Mouse (Mus musculus) lung, postnatal 36 days (tissue): Measurements from ENCODE around the gene Rin2.

Source experiments
- DNase-seq: peaks from one replicate; pipeline ENCODE4 v3.0.0; 2022; ENCODE audit warnings: mixed read lengths

Rin2 gene

DNA sequence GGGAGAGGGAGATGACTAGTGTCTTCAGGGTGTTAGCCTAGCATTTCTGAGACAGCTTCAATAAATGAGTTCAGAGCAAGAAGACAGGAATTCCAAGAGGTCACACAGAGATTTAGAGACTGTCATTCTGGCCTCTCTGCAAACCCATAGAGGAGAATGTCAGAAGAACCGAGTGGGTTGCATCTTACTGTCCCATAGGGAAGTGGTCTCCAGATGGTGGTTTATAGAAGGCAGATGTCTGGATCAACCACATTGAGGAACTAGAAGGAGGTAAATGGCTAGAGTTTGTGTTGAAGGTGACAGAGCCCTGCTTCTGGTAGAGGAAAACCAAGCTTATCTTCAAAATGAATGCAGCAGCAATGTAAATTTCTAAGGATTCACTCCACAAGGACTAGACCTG is 61.5 kb downstream of the Rin2 start:
- DNase-seq: peak; percentile 37

- no peak for DNase-seq
Observed at GRCm38 (mm10) chr2:145737196-145737595, 62.2 kb downstream of the Rin2 start.

DNA sequence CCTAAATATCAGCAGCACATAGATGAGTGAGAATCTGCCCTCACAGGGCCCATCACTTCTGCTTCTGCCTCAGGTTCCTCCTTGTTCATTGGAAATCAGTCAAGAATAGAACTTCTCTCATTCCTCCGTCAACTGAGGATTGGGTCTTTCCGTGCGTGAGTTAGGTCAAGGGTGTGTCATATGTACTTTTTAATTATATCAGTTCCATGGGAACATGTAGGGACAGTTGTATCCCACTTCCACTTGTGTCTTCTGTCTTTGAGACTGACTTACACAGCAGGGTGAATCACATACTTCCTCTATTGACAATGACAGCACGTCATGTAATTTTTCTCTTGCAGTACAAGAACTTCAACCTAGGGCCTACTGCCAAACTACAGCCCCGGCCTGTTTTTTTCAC is 65.7 kb downstream of the Rin2 start:
- peak; percentile 49 for DNase-seq

DNA sequence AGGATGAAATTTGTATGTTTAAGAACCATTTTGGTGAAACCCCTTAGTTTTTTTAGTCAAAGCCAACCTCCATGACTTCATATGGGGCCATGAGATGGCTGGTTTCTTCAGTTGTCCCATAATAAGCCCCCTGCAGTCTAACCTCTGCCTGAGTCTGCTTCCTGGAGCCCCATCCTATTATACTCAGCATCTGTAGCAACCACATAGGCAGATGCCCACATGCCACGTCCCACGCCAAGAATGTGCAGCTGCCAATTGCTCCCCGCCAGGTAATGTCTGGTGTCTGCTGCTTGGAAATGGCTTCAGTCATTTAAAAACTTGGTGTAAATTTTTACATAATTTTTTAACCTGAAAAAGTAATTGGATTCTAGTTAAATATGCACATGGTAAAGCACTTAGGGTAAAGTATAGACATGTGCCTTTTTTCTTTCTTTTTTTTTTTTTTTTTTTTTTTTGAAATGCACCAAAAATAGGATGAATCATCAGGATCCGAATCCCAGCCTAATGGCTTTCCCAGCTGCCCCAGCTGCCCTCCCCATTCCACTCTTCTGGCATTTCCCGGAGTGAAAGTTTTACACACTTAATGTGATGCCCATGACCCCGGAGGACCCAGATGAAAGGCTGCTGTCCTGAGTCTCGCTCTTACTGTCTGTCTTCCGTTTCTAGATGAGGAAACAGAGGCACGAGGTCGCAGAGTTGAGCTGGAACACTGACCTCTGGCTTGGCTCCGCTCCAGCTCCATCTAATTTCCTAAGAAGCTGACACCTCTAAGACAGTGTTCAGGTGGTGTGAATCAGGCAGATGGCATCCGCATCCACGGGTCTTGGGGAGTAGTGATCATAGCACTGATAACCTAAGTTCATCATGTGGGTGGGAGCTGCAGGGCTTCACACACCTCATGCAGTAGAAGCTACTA is 68.0 kb downstream of the Rin2 start:
- no peak for DNase-seq

DNA sequence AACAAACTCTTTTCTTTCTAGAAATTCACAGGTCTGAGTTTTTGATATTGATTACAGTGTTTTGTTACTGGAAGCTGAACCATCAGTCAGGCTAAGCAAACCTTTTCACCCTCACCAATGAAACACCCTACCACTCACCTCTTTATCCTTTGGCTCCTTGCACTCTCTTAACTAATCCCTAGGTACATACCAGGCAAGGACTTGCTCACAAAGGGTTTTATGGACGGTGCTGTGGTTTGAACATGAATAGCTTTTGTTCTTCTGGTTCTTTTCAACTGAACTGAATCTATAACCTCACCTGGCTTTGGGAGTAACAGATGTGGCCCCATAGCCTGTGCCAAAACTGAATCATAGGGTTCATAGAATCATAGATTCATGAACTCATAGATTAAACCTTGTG is 71.4 kb downstream of the Rin2 start:
- no peak for DNase-seq

DNA sequence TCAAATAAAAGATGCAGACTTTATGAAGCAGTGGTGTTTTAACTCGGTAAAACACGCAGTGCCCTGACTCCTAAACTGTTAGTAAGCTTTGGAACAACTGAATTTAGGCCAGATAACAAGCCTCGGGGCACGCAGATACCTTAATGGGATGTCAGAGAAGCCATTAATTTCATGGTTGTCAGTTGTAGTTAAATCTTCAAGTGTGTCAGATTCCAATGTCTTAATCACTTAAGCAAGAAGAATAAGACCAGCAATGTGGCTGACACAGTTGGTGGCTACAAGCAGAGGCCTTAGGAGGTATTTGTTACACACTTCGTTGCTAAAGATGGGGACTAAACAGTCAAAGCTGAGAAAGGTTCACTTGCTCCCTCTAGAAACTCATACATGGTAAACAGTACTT is 74.6 kb downstream of the Rin2 start:
- DNase-seq: no peak

- no peak for DNase-seq
Observed at GRCm38 (mm10) chr2:145752572-145752971, 77.6 kb downstream of the Rin2 start.

- DNase-seq: no peak
Observed at GRCm38 (mm10) chr2:145753973-145754372, 79.0 kb downstream of the Rin2 start.

- no peak for DNase-seq
Observed at GRCm38 (mm10) chr2:145755864-145756822, 81.1 kb downstream of the Rin2 start.

GRCm38 (mm10) chr2:145760121-145760520 is 85.1 kb downstream of the Rin2 start:
- DNase-seq: no peak

- no peak for DNase-seq
Observed at GRCm38 (mm10) chr2:145761436-145761835, 86.4 kb downstream of the Rin2 start.

DNA sequence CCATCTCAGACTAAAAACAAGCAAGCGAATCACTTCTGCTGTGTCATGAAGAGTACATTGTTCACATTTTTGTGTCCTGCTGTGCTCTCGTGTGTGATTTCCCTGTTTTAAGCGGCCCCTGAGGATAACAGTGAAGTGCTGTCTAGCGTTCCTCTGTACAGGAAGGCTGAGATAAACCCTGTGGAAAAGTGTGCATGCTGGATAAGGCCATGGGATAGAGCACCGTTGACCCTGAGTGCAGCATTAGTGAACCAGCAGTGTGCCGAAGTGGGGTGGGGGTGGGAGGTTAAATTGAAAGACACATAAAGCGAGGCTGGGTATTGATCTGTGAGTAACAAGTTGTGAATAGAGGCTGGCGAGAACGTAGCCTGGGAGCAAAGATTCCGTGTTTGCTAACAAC is 94.9 kb downstream of the Rin2 start:
- no peak for DNase-seq

DNA sequence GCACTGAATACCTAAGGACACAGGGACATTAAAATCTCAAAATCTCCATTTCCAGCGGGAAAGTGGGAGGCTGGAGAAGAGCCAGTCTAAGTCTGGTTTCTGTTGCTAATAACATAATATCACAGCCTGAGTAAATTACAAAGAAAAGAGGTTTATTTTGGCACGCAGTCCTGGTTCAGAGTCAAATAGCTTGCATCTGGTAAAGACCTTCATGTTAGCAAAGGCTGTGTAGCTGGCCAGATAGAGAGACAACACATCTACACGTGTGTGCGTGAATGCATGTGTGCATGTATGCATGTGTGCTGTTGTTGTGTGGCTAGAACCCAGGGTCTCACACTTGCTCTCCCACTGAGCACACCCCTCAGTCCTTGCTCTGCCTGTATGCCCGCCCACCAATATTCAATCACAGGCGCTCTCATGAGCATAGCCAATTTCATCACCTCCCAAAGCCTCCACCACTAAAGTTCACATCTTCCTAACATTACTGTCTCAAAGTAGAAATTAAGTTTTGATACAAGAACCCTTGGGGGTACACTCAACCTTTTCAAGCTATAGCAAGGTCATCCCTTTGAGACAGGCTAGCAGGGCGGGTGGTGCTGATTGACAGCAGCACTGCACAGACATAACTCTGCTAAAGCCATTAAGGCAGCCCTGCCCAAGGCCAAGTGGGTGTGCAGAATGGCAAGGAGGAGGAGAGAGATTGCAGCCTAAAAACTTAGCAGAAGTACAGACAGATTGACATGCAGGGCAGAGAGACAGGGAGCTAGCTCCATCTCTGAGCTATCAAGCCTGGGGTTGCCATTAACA is 95.9 kb downstream of the Rin2 start:
- peak; percentile 41 for DNase-seq

DNA sequence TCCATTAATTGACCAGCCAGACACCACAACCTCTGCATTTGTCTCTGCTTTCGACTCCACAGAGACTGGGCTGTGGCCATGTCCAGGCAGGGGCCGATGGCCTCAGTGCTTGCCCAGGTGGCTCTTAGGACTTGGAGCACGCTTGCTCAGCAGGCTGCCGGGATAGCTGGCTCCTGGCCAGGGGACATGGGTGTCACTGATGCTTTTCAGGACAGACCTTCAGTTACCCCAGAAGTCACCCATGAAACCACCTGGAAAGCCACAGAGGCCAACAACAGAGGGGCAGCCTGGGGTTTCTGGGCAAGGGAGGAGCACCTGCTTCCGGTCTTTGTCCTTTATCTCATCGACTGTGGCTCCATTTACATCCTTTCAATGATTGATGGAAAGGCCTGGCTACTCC is 108.2 kb downstream of the Rin2 start:
- peak; percentile 58 for DNase-seq

DNA sequence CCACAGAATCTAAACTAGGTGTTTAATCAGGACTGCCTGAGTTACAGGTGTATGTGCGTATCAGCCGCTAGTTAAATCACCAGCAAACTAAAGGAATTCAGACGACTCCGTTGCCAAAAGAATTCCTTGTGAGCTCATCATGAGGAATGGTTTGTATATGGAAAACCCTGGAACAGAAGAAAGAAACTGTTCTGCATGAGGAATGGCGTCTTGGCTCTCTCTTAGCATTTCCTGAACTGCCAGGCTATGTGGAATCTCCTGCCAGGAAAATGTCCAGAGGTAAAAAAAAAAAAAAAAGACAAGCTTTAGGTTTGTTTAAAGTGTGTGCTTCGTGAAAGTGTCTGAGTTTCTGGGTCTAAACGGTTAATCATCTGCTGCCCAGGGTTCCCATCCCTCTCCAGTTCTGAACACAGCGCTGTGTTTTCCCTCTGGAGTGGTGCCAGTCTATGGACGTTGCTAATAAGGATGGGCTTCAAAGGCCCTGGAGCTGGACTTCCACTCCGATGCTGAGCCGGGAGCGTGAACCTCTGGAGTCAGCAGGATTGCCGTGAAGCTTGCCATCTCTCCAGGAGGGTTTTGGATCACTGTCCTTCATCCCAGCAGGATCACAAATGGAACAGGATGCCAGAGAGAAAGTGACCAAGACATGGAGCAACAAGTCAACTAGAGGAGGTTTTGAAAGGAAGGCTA is 109.4 kb downstream of the Rin2 start:
- peak; percentile 54 for DNase-seq

- DNase-seq: no peak
Observed at GRCm38 (mm10) chr2:145784964-145785363, 109.9 kb downstream of the Rin2 start.

DNA sequence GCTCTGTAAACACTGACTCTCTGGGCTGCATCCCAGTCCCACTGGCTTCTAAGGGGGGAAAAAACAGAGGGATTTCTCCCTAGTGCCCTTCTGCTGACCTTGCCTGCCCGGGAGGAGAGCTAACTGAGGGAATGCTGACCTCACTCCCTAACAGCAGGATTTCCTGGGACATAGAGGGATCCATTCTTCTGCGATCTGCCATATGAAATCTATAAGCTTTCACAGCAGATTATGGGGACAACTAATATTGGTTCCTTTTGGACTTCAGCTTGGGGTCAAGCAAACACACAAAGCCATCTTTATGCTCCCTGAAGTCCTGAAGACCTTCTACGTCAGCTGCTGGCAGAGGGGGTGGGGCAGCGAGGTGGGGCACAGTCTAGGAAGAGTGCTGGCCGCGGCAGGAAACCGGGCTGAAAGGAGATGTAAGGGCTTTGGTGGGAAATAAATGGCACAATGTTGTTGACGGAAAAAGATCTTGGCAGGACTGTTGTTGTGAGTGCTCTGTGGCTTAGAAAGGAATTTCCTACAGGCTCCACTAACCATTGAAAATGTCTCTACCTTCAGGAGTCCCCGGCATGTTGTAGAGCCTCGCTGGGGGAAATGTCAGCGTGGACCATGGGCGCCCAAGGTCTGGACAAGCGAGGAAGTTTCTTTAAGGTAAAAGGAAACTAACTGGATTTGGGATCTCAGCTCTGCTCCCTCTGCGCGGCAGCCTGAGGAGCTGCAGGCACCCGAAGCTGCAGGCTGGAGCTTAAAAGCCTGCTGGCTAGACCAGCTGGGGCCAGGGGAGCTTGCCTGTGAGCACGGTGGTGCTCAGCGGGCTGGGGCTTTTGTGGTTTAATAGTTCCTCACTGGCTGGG is 111.0 kb downstream of the Rin2 start:
- peak; percentile 87 for DNase-seq

GRCm38 (mm10) chr2:145786618-145786932 is 111.6 kb downstream of the Rin2 start:
- no peak for DNase-seq

GRCm38 (mm10) chr2:145787486-145787885 is 112.5 kb downstream of the Rin2 start:
- DNase-seq: no peak

DNA sequence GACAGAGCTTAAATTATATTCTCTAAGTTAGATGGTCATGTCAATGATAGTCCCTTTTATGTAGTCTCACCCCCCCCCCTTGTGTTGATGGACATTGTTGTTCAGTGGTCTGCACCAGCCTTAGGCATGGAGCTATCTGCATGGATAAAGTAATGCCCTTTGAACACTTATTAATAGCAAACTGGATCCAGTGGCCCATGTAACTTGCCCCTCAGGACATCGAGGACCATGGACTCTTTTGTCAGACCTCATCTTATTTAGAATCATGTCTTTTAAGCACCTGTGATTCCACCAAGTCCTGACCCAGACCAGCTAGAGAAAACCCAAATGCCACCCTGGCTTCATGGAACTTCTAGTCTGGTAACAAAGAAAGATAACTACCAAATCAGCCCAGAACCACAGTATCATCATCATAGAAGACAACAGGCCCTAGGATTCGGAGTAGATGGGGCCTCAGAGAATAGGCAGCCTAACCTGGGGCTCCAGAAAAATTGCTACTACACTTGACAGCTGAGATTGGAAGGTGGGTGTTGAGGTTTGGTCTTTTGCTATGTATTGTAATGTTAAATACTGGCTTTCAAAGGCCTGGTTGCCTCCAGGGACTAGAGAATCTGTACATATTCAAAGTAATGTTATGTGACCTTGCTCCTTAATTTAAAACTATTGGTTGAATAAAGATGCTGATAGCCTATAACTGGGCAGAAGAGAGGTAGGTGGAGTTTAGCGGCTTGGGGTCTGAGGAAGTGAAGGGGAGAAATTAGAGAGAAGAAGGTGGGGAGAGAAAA is 113.7 kb downstream of the Rin2 start:
- DNase-seq: no peak
